Mouse (Mus musculus) 416B (cell line): ENCODE results near the gene Slc16a10.
A peak's percentile ranks its signal among the peaks of the same experiment; 100 is the strongest.

ENCODE experiments used
- DNase-seq: peaks from one replicate; pipeline ENCODE4 v3.0.0; 2011; ENCODE audit warnings: low read depth

The Slc16a10 gene

GRCm38 (mm10) chr10:40109520-40109919 lies 32.5 kb downstream of the Slc16a10 start:
- no peak for DNase-seq

GRCm38 (mm10) chr10:40108992-40109391 lies 33.1 kb downstream of the Slc16a10 start:
- no peak for DNase-seq

GRCm38 (mm10) chr10:40107995-40108394 lies 34.1 kb downstream of the Slc16a10 start:
- peak; percentile 49 for DNase-seq

- no peak for DNase-seq
Measured at GRCm38 (mm10) chr10:40105174-40105573, 36.9 kb downstream of the Slc16a10 start.

GRCm38 (mm10) chr10:40103790-40104189 lies 38.3 kb downstream of the Slc16a10 start:
- DNase-seq: no peak

- no peak for DNase-seq
Measured at GRCm38 (mm10) chr10:40102986-40103385, 39.1 kb downstream of the Slc16a10 start.

- DNase-seq: no peak
Measured at GRCm38 (mm10) chr10:40102166-40102565, 39.9 kb downstream of the Slc16a10 start.

- peak; percentile 61 for DNase-seq
Measured at GRCm38 (mm10) chr10:40098441-40098840, 43.6 kb downstream of the Slc16a10 start.

- peak; percentile 73 for DNase-seq
Measured at GRCm38 (mm10) chr10:40097519-40097918, 44.5 kb downstream of the Slc16a10 start.

- no peak for DNase-seq
Measured at GRCm38 (mm10) chr10:40094752-40095151, 47.3 kb downstream of the Slc16a10 start.

GRCm38 (mm10) chr10:40093526-40093925 lies 48.5 kb downstream of the Slc16a10 start:
- no peak for DNase-seq

- DNase-seq: no peak
Measured at GRCm38 (mm10) chr10:40091455-40091854, 50.6 kb downstream of the Slc16a10 start.

- DNase-seq: peak; percentile 34
Measured at GRCm38 (mm10) chr10:40090504-40091428, 51.3 kb downstream of the Slc16a10 start.

GRCm38 (mm10) chr10:40084332-40085093 lies 57.5 kb downstream of the Slc16a10 start:
- no peak for DNase-seq

- no peak for DNase-seq
Measured at GRCm38 (mm10) chr10:40083556-40083955, 58.5 kb downstream of the Slc16a10 start.

- no peak for DNase-seq
Measured at GRCm38 (mm10) chr10:40082668-40083067, 59.4 kb downstream of the Slc16a10 start.

- DNase-seq: no peak
Measured at GRCm38 (mm10) chr10:40080533-40080932, 61.5 kb downstream of the Slc16a10 start.

GRCm38 (mm10) chr10:40079256-40079655 lies 62.8 kb downstream of the Slc16a10 start:
- DNase-seq: peak; percentile 40

GRCm38 (mm10) chr10:40077960-40078353 lies 64.1 kb downstream of the Slc16a10 start:
- no peak for DNase-seq

GRCm38 (mm10) chr10:40077346-40077959 lies 64.6 kb downstream of the Slc16a10 start:
- DNase-seq: peak; percentile 57

GRCm38 (mm10) chr10:40073608-40074007 lies 68.5 kb downstream of the Slc16a10 start:
- DNase-seq: peak; percentile 87

- DNase-seq: no peak
Measured at GRCm38 (mm10) chr10:40070684-40071083, 71.4 kb downstream of the Slc16a10 start.
